Mouse (Mus musculus): ENCODE data around the gene Srgn. TPM values are rescaled to one million over a fixed set of nuclear protein-coding genes. Genes with fewer than 3 reads are reported as not detected.

Srgn gene
- 1 to 10 TPM; 7.1 to 9.7 TPM for total RNA-seq (2021)
- long read RNA-seq, experiment 1, partial matches to known transcripts: 0 of 4 reads
- long read RNA-seq, experiment 1, other reads (novel, unspliced or antisense): 0 of 4 reads
- long read RNA-seq, experiment 2, partial matches to known transcripts: 0 of 4 reads
- long read RNA-seq, experiment 2, other reads (novel, unspliced or antisense): 1 of 4 reads

DNA sequence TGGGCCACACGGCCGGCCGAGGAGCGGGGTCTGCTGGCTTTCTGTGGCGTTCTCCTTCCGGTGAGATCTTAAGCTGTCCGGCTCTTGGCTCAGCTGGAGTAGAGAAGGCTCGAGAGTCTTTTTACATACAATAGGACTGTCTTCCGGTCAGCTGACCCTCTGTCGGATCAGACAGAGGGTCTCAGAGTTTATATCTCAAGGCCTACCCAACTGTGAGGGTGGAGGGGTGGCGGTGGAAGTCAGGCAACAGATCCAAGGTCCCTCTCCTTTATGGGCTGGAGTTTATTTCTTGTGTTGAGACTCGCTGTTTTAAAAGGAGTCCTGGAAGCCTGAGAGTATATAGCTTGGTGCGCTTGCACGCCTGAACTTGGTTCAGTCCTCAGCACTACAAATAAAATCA, at the start of gene Srgn:
Gene Srgn (minus strand): TSS at position 101 of the 400 bp plus-strand sequence.
- no peak within 1 kb of the TSS for H3K4me3 ChIP-seq
- no peak for TF ChIP-seq CTCF (IDR thresholded peaks at IDR 0.05)
- no peak within 1 kb of the TSS for H3K27ac ChIP-seq
- intact Hi-C loops (cut with DNase I): no loop called here
- no peak for DNase-seq (ENCODE audit: extremely low spot score in 1 of 2, low spot score in 2 of 2)

GRCm38 (mm10) chr10:62575001-62575400, 47.8 kb upstream of the Srgn start:
- intact Hi-C loops (cut with DNase I): no loop called here
- DNase-seq (ENCODE audit: extremely low spot score in 1 of 2, low spot score in 2 of 2): no peak
- no peak overlapping the region for H3K27ac ChIP-seq
- no peak for TF ChIP-seq CTCF (IDR thresholded peaks at IDR 0.05)
- no peak overlapping the region for H3K4me3 ChIP-seq

GRCm38 (mm10) chr10:62570126-62570871, 43.0 kb upstream of the Srgn start:
- no peak overlapping the region for H3K27ac ChIP-seq
- intact Hi-C loops (cut with DNase I): no loop called here
- no peak overlapping the region for H3K4me3 ChIP-seq
- TF ChIP-seq CTCF (IDR thresholded peaks at IDR 0.05): no peak
- DNase-seq (ENCODE audit: extremely low spot score in 1 of 2, low spot score in 2 of 2): no peak

DNA sequence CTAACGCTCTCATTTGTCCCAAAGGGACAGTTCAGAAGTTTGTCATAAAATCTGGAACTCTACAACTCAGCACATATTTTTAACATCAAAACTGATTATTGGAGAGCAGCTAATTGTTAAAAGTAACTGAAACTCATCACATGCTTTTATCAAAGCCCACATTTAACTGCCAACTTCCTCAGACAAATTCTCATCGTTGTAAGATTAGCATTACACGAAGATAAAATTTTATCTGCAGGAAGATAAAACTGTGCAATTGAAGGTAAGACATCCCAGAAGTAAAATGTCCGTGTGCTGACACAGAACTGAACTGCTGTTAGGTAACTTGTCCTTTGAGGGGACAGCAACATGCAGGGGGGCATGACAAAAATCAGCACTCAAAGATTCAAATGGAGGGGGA, 41.6 kb upstream of the Srgn start:
- intact Hi-C loops (cut with DNase I): no loop called here
- no peak for DNase-seq (ENCODE audit: extremely low spot score in 1 of 2, low spot score in 2 of 2)
- Histone ChIP-seq H3K27ac (no peak overlapping the region), H3K4me3 (no peak overlapping the region)
- no peak for TF ChIP-seq CTCF (IDR thresholded peaks at IDR 0.05)

GRCm38 (mm10) chr10:62557736-62558135, 30.5 kb upstream of the Srgn start:
- intact Hi-C loops (cut with DNase I): loop anchor here (5.0 kb wide), 1 partner anchor 110 kb away; the partner anchor contains the start of genes 4930507D05Rik and Supv3l1
- H3K27ac ChIP-seq: no peak overlapping the region
- DNase-seq (ENCODE audit: extremely low spot score in 1 of 2, low spot score in 2 of 2): no peak
- H3K4me3 ChIP-seq: no peak overlapping the region
- peak; percentile 37 for TF ChIP-seq CTCF (IDR thresholded peaks at IDR 0.05)

- intact Hi-C loops (cut with DNase I): loop anchor here (5.0 kb wide), 1 partner anchor 109 kb away; the partner anchor contains the start of genes 4930507D05Rik and Supv3l1
- Histone ChIP-seq H3K27ac (no peak overlapping the region), H3K4me3 (no peak overlapping the region)
- TF ChIP-seq CTCF (IDR thresholded peaks at IDR 0.05): no peak
- DNase-seq (ENCODE audit: extremely low spot score in 1 of 2, low spot score in 2 of 2): no peak
These were observed 29.3 kb upstream of the Srgn start for GRCm38 (mm10) chr10:62556558-62556901.

- no peak; the same call in 1 of the 2 replicates for TF ChIP-seq CTCF (IDR thresholded peaks at IDR 0.05)
- Histone ChIP-seq H3K27ac (no peak overlapping the region), H3K4me3 (no peak overlapping the region)
- intact Hi-C loops (cut with DNase I): loop anchor here (5.0 kb wide), 1 partner anchor 109 kb away; the partner anchor contains the start of genes 4930507D05Rik and Supv3l1
- DNase-seq (ENCODE audit: extremely low spot score in 1 of 2, low spot score in 2 of 2): no peak
These were observed 28.7 kb upstream of the Srgn start for GRCm38 (mm10) chr10:62555705-62556557.

GRCm38 (mm10) chr10:62553611-62554091, 26.4 kb upstream of the Srgn start:
- Histone ChIP-seq H3K27ac (no peak overlapping the region), H3K4me3 (no peak overlapping the region)
- no peak for TF ChIP-seq CTCF (IDR thresholded peaks at IDR 0.05)
- no peak for DNase-seq (ENCODE audit: extremely low spot score in 1 of 2, low spot score in 2 of 2)
- intact Hi-C loops (cut with DNase I): no loop called here

DNA sequence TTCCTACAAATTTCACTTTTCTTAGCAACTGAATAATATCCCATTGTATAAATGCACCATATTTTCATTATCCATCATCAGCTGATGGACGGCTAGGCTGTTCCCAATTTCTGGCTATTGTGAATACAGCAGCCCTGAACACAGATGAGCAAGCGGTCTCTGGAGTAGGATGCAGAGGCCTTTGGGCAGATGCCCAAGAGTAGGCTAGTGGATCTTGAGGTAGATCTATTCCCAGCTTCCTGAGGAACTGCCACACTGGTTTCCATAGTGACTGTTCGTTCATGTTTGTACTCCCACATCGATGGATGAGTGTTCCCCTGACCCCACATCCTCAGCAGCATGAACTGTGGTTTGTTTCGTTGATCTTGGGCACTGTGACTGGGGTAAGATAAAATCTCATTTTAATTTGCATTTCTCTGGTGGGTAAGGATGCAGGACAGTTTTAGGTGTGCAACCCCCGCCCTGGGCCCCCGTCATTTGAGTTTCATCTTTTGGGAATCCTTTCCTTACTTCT, 23.6 kb upstream of the Srgn start:
- TF ChIP-seq CTCF (IDR thresholded peaks at IDR 0.05): no peak
- intact Hi-C loops (cut with DNase I): no loop called here
- DNase-seq (ENCODE audit: extremely low spot score in 1 of 2, low spot score in 2 of 2): peak in 1 of 2 experiments; percentile 38

DNA sequence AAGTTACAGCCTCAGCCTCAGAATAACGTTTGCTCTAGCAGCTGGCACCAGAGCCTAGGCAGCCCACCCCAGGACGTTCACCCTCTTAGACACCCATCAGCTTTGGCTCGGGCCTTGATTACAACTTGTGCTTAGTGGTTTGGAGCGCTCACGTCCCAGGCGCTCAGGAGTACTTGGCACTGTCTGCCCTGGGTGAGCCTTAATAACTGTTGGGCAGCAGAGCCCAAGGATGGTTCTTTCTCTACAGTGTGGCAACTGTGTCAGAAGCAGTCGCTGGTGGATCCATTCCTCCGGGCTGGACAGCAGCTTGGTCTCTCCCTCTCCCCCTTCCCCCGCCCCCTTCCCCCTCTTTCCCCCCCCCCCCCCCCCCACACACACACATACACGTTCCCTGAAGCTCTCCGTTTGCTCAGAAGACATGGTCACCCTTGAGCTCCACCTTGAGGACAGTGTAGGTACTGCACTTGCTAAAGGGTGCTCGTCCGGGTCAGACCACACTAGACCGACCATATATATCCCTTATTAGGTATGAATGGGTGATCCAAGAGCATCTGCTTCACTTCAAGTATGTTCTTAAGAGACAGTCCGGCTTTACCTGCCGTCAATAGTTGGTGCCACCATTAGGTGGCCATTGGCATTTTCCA, 22.4 kb upstream of the Srgn start:
- no peak overlapping the region for H3K4me3 ChIP-seq
- no peak overlapping the region for H3K27ac ChIP-seq
- intact Hi-C loops (cut with DNase I): loop anchor here (1.0 kb wide), 1 partner anchor 49 kb away; no protein-coding TSS in a partner anchor
- peak; percentile 72 for TF ChIP-seq CTCF (IDR thresholded peaks at IDR 0.05)
- DNase-seq (ENCODE audit: extremely low spot score in 1 of 2, low spot score in 2 of 2): peak; percentile 49 to 63

More for the DNA sequence above, 23.6 kb upstream of the Srgn start:
- Histone ChIP-seq H3K4me3 (no peak overlapping the region), H3K27ac (no peak overlapping the region)

- Histone ChIP-seq H3K27ac (no peak overlapping the region), H3K4me3 (no peak overlapping the region)
- intact Hi-C loops (cut with DNase I): no loop called here
- no peak for TF ChIP-seq CTCF (IDR thresholded peaks at IDR 0.05)
- DNase-seq (ENCODE audit: extremely low spot score in 1 of 2, low spot score in 2 of 2): no peak
These were observed 19.2 kb upstream of the Srgn start for GRCm38 (mm10) chr10:62546441-62546840.
